Mouse (Mus musculus) frontal cortex, adult (tissue): ENCODE results near the gene Shank1.
"Not testable (repeated sequence)": the region's sequence is repeated elsewhere in the genome, so short reads cannot be mapped to it uniquely, and the experiment has no call there.

Experiments used
- ATAC-seq: cut with Nextera tagmentation; 2 replicates; pipeline ENCODE4 v1.9.2; 2017; ENCODE audit warnings: mild to moderate bottlenecking, moderate library complexity, mixed read lengths; ENCODE audit not compliant: low TSS enrichment

Shank1 gene

DNA sequence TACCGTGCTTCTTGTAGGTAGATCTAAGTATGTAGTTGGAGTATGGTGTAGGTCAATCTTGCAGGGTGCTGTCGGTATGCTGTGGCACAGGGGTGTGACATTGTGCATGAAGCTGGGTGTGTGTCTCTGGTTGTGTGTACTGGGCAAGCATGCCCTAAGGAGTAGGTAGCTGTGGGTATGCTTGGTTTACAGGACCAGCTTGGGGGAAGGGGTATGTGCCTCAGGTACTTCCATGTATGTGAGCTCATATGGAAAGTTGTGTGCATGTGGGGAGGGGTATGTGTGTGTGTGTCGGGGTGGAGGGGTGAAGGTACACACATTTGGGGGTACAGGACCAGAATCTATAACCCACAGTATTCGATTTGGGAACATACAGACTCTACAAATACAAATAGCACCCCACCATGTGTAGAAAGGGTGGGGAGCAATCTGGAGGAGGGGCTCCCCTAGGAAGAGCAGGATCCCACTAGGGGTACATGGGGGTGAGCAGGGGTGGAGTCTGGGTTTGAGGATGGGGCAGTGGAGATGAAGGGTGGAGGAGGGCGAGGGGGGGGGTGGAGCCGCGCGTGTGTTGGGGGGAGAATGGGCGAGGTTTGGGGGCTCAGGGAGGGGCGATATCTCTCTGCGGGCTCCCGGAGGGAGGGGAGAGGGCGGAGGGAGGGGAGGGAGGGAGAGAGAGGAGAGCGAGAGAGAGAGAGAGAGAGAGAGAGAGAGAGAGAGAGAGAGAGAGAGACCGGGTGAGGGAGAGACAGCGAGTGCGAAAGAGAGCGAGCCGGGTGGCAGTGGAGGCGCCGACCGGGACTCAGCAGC is at the start of gene Shank1:
TSS of gene Shank1 (plus strand) at position 779 of the 810 bp plus-strand sequence.
- ATAC-seq: no peak

DNA sequence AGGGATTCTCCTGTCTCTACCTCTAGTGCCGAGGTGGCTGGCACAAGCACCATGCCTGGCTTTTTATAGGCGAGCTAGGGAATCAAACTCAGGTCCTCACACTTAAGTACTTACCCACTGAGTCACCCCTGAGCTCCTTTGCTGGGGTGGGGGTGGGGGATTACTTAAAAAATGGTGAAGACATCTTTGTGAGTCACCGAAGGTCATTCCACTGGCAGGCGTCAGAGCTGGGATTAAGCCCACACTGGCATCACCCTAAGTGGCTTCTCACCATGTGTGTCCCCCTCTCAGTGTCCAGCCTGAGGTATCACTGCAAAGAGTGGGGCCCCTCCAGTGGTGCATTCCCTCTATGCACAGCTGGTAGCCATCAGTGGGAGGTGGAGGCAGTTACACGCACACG is 49.6 kb upstream of the Shank1 start:
- no peak for ATAC-seq

DNA sequence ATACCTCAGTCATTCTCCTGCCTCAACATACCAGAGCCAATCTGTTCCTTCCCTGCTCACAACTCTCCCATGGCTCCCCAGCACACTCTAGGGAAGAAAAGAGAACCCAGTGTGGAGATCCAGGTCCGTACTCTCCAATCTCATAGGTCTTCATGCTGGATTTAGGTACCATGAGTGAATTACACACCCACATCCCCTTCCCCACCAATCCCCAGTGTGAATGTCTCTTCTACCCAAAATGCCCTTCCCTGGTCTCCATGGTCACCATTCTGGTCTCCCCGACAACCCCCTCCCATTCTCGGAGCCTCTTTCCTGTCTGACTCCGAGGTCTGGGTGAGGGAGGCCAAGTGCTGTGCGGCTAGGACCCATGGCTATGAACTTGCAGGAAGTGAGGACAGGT is 48.9 kb upstream of the Shank1 start, which contains the start of gene Gm15517:
TSS of gene Gm15517 (plus strand) at position 301 of the 400 bp plus-strand sequence.
- ATAC-seq: no peak

DNA sequence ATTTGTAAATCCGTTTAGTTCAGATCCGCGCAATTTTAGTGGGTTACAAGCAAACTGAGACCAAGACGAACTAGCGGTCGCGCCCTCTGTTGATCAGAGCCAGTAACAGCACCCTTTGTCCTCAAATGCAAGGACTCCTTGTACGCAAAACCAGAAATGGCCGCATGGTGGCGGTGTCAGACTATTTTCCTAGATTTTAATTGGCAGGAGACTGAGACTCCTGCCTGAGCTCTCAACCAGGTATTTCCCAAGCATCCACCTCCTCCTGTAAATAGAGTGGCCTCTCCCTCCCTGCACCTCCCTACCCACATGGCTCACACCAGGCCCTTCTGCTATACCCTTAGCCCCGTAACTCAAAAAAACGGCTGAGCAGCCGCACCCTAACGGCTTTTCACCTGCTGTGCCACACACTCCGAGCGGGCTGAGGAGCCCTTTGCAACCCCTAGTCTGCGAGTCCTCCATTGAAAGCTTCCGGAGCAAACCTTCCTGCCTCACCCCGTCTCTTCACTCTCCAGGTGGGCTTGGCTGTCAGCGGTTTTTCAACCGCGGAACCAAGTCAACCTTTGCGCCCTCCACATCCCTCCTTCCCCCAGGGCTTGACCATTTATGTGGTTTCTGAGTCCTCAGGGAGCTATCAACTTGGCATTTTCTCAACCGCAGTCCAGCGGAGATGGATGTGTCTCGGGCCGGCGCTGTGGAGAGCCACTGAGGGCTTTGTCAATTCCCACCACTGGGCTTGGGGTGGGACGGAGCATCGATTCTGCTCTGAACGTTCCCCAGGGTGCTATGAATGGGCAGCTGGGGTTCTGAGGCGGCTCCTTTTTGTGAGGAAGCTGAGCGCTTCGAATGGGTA is 47.0 kb upstream of the Shank1 start:
- ATAC-seq: peak; percentile 84

DNA sequence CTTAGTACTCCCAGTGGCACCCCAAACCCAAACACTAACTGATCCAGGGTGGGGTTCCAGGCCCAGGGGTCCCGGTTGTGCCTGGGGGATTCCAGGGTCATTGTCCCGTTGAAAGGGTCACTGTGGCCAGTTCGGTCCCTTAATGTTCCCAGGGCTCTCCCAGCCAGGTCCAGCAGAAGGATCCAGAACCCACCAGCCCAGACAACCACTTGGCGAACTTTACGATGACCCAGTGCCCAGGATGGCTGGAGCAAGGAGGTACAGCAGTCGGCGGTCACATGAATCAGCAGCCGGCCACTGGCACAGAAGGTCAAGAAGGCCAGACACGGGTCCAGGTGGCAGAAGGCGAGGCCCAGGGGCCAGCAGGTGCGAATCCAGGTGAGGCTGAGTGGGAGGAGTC is 41.9 kb upstream of the Shank1 start:
- ATAC-seq: no peak

DNA sequence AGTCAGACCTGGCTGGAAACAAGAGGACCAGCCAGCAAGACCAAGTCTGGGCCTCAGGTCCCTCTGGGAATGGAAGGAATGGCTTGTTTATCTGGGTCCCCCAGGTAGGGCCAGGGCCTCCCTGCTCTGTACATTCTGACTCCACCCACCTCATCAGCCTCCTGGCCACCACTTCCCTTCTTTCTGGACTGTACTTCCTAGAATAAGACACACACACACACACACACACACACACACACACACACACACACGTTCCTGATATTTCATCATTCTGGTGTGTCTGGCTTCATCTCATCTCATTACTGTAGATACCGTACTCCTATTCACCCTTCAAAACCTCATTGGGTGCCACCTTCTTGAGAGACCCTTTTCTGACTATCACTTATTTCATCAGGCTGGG is 40.7 kb upstream of the Shank1 start:
- no peak for ATAC-seq

DNA sequence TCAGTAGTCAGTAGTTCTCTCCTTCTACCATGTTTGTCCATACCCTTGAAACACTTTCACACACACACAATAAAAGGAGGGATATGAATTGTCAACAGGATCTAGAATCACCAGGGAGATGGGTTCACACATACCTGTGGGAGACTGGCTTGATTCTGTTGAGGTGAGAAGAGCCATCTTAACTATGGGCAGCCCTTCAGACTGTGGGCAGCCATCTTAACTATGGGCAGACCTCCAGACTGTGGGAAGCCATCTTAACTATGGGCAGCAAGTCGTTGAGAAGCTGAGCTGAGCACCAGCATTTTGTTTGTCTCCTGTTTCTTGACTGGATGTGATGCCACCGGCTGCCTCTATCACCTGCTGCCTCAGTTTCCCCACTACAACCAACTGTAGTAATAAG is 38.7 kb upstream of the Shank1 start:
- no peak for ATAC-seq

DNA sequence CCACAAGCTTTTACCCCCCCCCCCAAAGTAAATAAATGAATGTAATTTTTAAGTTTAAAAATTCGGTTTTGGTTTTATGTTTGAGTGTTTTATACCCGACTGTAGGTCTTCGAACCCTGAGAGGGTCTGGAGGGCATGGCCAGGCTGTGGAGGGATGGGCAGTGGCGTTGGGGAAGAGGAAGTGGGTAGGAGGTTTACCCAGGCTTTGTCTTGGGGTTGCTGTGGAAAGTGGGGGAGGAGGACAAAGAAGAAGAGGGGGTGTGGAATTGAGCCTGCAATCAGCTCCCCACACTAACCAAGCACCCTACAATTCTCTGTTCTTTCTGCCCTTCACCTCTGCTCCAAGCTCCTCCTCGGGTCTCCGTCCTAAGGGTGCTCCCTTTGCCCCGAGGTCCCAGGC is 37.5 kb upstream of the Shank1 start:
- ATAC-seq: no peak

DNA sequence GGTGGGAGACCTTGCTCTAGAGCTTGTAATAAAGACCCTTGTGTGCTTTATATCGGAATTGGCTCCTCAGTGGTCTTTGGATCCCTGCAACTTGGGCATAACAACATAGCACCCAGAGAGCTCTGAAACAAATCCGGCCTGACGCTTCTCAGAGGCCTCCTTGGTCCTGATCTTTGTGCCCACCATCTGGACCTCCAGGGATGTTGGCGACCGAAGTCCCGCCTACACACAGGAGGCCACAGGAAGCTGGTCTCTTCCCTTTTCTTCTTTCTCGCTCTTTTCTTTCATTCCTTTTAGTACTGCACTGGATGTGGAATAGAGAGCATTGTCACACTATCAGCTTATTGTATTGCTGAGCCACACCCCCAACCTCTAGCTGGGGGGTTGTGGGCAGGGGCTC is 36.6 kb upstream of the Shank1 start:
- ATAC-seq: no peak

DNA sequence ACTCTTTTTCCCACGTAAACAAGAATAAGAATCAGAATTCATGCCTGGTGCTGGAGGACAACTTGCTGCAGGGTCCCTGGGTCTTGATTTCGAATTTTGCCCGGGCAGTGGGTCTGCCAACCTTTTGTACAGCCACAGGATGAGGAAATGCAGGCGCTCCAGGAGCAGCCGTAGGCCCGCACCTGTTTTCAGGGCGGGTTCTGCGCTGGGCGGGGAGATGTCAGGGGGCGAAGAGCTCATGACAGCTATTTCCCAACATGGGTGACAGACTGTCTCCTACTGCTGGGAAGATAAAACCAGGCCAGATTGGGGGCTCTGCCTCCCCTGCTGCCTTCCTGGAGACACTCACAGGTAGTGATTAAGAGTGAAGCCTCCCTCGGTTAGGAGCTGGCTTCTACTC is 36.0 kb upstream of the Shank1 start:
- no peak for ATAC-seq

DNA sequence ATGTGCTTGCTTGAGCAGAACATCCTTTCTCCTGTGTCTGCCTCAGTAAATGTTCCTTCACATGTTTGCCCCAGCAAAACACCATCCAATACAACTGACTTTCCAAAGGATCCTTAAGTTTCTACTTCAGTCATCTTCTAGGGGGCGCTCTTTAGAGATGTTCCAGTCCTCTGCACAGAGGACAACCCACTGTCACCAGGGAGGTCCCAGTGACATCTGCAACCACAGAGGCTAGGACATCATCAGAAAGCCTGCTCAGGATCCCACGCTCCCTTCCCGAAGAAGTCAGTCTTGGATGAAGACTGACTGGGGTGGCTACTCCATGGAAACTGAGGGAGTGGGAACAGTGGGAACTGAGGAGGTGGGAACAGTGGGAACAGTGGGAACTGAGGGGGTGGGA is 34.5 kb upstream of the Shank1 start:
- no peak for ATAC-seq

DNA sequence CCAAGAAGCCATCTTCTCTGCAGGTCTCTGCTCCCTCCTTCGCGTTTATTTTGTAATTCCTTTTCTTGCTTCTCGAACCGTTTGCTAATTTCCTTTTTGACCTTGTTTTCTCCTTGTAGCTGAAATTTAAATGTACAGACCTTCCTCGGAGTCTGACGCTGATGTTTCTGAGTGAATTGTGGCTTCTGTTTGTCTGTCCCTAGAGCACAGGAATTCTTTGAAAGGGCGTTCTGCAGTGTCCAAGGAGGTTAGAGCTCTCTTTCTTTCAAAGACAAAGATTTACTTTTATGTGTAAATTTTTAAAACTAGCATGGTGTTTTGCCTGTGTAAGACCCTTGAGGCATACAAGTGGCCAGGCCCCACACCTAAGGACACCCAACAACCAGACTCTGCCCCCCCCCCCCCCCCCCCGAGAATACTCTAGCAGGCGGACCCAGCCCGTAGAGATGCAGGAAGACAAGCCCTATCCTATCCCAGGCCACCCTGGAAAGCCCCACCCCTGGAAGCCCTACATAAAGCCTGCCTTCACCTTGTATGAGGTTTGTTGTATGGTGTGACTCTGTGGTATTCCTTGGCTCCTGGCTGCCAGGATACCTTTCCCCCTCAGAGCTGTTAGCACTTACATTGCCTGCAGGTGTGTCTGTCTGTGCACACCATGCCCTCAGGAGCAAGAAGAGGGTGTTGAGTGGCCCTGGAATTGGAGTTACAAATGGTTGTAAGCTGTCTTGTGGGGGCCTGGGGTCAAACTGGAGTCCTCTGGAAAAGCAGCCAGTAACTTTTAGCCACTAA is 33.4 kb upstream of the Shank1 start:
- no peak for ATAC-seq

DNA sequence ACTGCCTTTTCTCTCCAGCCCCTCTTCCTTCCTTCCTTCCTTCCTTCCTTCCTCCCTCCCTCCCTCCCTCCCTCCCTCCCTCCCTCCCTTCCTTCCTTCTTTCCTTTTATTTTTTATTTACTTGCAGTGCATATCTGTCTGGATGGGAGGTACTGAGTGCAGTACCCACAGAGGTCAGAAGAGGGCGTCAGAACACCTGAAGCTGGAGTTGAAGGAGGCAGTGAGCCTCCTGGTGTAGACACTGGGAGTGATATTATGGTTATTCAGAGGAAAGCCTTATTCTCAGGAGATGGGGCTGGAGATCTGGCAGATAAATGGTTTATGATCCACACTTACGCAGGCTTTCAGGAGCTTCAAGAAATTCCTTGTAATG is 32.8 kb upstream of the Shank1 start:
- peak; percentile 50; the same call in 1 of the 2 replicates for ATAC-seq

DNA sequence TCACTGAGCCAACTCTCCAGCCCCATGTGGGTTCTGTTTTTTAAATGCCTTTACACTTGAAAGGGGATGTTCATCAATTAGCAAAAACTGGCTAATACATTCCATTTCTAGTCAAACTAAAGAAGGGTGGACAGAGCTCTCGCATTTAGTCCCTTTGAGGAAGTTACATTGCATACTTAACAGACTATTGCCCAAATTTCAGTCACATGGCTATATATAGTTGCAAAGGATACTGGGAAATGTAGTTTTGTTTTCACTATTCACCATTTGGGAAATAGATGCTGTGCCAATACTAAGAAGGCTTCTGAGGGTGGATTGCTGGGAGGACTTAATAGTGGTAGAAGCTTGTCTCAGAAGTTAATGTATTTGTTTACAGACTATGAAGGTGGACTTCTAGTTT is 29.1 kb upstream of the Shank1 start:
- ATAC-seq: peak; percentile 41; the same call in 1 of the 2 replicates

DNA sequence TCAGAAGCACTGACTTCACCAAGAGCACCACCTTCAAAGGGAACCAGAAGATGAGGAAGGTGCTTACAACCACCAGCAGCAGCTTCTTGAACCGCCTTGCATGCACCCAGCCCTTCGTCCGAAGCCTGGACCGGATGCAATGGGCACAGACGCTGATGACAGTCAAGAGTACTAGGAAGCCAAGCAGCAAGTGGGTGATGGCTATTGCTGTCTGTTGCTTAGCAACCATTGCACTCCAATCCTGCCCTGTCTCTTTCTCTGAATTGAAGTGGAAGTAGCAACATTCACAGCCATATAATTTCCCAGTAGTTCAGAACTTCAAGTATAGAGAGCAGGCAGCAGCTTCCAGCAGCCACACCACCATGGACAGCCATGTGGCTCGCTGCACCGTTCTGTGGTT is 28.5 kb upstream of the Shank1 start:
- ATAC-seq: peak; percentile 23; the same call in 1 of the 2 replicates

DNA sequence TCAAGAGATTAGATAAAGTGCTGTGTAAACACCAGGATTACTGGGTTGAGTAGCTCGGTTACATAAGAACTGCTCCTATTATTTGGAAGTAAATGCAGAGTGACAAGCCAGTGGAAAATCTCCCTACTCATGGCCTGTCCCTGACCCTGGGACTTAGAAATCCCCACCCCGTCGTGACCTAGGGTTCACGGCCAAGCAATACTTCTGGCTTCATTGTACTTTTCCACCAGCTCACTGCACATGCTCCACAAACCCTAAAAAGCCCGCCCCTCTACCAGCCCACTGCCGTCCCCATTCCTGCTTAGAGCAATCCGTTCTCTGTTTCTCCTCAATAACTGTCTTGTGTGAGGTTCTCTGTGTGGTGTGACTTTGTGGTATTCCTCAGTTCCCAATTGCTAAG is 22.3 kb upstream of the Shank1 start:
- no peak for ATAC-seq

DNA sequence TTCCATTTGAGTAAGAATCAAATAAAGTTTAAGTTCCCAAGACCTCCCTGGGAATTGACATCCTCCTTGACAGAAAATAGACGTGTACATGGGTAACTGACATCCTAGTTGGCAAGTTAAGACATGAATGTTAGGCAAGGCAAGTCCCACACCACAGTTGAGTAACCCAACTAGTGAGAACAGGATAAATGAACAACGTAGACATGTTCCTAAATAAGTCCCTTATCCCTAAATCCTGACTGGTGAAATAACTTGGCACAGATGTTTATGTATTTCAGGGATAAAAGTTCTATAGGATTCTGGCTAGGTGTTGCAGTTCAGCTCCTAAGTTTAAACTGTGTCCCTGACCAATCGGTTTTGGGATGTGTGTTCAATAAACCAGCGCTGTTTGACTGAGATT is 19.1 kb upstream of the Shank1 start:
- ATAC-seq: no peak

DNA sequence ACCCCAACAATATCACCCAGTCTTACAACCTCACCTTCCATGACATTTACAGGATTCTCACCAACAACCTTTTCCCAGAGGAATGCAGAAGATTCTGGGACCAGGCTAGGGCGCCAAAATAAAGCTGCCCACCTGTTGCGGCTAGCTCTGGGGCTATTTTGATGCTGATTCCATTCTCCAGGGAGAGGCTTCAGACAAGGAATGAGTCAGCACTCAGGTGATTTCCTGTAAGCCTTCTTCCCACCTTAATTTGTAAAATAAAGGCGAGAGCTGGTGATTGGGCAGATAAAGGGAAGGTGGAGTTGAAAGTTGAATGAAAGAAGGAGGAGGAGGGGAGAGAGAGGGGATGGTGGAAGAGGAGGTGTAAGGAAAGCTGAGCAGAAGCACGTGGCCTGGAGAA is 18.6 kb upstream of the Shank1 start:
- no peak for ATAC-seq

DNA sequence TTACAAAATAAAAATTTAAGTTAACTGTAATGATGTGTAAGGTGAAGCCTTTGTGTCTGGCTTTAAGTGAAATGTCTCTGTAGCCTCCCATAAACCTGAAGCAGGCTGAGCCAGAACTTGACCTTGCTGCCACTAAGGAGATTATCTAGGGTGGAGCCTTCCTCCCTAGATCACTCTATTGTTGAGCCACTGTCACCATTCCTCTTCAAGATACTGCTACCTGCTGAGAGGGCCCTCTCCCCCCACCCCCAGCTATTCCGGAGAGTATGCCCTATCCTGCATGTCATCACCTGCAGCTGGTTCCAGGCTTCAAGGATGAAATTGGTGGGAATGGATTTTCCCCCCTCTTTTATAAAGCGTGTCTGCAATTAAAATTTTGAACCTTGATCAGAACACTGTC is 12.6 kb upstream of the Shank1 start:
- ATAC-seq: not testable (repeated sequence)

DNA sequence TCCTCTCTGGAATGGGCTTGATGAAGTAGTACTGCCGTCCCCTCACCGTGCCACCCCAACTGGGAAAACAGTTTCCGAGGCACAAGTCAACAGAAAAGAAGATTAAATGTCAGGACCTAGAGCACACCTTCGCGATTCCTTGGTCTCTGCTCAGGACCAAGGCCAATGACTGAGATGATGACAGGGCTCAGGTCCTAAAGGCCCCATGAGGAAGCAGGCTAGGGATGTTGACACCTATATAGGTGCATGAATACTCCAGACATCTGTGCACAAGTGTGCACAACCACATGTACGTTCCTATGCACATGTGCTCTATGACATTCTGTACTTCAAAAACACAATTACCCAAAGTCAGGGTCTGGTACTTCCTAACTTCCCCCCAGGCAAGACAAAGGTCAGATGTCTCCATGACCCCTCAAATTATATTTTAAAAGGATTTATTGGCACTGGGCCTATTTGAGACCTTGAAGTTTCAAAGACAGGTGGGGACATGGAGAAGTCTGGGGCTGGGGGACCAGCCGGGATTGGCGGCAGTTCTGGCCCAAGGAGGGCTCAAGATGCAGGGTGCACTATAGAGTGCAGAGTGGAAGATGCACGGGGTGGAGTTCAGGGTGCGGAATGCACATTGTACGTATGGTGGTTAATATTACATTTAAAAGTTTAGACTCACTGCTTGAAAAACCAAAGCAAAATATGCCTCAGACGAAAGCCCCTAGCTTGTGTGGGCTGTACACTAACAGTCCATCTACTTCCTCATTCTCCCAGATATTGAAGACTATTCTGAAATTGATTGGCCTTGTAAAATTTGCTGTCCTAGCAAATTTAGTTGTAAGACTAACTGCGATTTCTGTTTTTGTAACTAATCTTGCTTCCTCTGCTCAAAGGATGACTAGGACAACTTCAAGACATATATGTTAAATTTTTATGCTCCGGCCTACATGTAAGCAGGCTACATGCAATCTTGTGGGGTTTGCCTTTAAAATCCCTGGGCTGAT is 6.4 kb upstream of the Shank1 start:
- no peak for ATAC-seq

DNA sequence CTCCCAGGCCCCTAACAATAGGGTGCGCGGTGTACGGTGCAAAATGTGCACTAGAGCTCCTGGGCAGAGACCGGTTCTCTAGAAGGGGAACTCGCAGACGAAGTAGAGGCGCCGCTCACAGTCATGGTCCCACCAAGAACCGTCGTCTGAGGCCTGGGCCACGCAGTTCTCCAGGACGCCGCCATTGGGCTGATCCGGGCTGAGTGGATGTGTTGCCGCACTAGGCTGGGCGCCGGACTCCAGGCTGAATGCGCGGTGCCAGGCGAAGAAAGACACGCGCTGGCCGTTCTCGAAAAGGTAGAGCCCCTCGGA is 5.6 kb upstream of the Shank1 start:
- ATAC-seq: peak; percentile 10; the same call in 1 of the 2 replicates
